Mouse (Mus musculus) kidney, adult 2 months (tissue): ENCODE data around the gene Elfn1. TPM values are rescaled to one million over a fixed set of nuclear protein-coding genes. Genes with fewer than 3 reads are reported as not detected.

Source experiments
- DNase-seq: peaks from one replicate; pipeline ENCODE4 v3.0.0; 2021
- H3K27ac ChIP-seq: fragments of 200-500 bp; 2 replicates; pipeline ENCODE4 v1.5.1; 2012; ENCODE audit warnings: low read depth, low read length, control low read depth, inconsistent platforms; ENCODE audit not compliant: insufficient read depth
- H3K27me3 ChIP-seq: fragments of 200-500 bp; replicated peaks from 2 replicates; pipeline ENCODE4 v1.6.1; 2012; ENCODE audit warnings: mild to moderate bottlenecking, moderate library complexity, low read length, inconsistent platforms; ENCODE audit not compliant: control insufficient read depth, insufficient read depth
- H3K36me3 ChIP-seq: fragments of 200-500 bp; 2 replicates; pipeline ENCODE4 v1.6.1; 2012; ENCODE audit warnings: mild to moderate bottlenecking, moderate library complexity, low read length, inconsistent platforms; ENCODE audit not compliant: control insufficient read depth, insufficient read depth
- H3K4me1 ChIP-seq: fragments of 200-500 bp; 2 replicates; pipeline ENCODE4 v1.6.1; 2011; ENCODE audit warnings: low read length; ENCODE audit not compliant: control insufficient read depth, insufficient read depth
- H3K4me3 ChIP-seq: fragments of 200-500 bp; 2 replicates; pipeline ENCODE4 v1.5.1; 2011; ENCODE audit warnings: mild to moderate bottlenecking, low read depth, low read length, control low read depth; ENCODE audit not compliant: insufficient read depth
- CTCF ChIP-seq: fragments of 200-500 bp; conservative IDR thresholded peaks from 2 replicates; pipeline ENCODE4 v1.5.1; 2011; ENCODE audit warnings: low read depth, mild to moderate bottlenecking, control low read depth, low read length, moderate library complexity, mixed read lengths; ENCODE audit not compliant: insufficient read depth, insufficient read length
- POLR2A ChIP-seq: fragments of 200-500 bp; IDR thresholded peaks from one replicate; pipeline ENCODE4 v1.6.1; 2011; ENCODE audit warnings: low read depth, low read length, control low read depth
- WGBS: fragments of 180-500 bp; shearing (Covaris S2); methylation state at CpG from one replicate; pipeline ENCODE4 v1.1.7; 2018; 5-methylcytosine and 5-hydroxymethylcytosine counted together
- polyA plus RNA-seq: library from polyadenylated mRNA; depleted of rRNA; stranded (reverse); fragments of >200 nt; gene quantifications from 2 replicates; pipeline ENCODE4 v1.2.3, GENCODE M21; 2012

Elfn1 gene
- polyA plus RNA-seq, 1 experiment: 10.3 TPM

DNA sequence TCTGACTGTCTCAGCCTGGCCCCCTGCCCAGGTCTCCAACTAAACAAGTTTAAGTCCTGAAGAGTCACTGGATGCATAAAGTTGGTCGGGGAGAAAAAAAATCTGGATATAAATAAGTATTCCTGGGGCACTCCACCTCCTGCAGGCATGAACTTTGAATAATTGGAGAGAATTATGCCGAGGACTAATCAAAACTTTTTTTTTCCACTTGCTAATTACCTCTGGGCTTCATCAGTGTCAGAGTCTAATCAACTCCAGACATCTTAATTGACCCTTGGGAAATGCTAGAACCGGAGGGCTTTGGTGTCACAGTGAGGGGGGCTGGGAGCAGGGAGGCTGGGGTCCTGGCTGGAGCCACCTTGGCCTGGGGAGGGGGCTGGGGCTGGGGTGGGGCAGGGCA, 19.1 kb upstream of the Elfn1 start:
- no peaks in the 10 kb centered on the region for H3K27me3 ChIP-seq
- no peak for DNase-seq
- no peaks in the 10 kb centered on the region for H3K4me1 ChIP-seq
- no peak overlapping the region for H3K27ac ChIP-seq
- no peaks in the 10 kb centered on the region for H3K36me3 ChIP-seq
- WGBS: 25% methylated on average over 3 of the region's 3 CpGs
- no peak overlapping the region for H3K4me3 ChIP-seq
- no peak for TF ChIP-seq CTCF
- no peak for TF ChIP-seq POLR2A

DNA sequence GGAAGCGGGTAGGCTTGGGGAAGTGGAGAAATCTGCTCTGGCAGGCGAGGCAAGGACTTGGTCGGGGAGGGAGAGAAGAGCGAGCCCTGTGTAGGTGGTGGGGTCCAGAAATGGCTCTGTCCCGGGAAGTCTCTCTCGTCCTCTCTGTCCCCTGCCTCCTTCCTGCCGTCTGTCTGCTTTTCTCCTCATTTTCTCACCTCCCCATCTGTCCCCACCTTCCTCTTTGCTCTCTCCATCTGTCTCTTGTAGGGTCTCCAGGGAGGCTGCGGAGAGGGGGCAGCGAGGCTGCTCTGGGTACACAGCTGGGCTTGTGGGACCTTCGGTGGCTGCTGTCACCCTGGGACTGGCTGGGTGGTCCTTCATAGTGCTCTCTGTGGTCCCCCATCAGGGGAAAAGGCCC, 18.4 kb upstream of the Elfn1 start:
- Histone ChIP-seq H3K27ac (no peak overlapping the region), H3K36me3 (no peaks in the 10 kb centered on the region), H3K4me3 (no peak overlapping the region), H3K27me3 (no peaks in the 10 kb centered on the region), H3K4me1 (no peaks in the 10 kb centered on the region)
- TF ChIP-seq POLR2A (no peak), CTCF (no peak)
- no peak for DNase-seq
- WGBS: 47% methylated on average over 10 of the region's 10 CpGs

DNA sequence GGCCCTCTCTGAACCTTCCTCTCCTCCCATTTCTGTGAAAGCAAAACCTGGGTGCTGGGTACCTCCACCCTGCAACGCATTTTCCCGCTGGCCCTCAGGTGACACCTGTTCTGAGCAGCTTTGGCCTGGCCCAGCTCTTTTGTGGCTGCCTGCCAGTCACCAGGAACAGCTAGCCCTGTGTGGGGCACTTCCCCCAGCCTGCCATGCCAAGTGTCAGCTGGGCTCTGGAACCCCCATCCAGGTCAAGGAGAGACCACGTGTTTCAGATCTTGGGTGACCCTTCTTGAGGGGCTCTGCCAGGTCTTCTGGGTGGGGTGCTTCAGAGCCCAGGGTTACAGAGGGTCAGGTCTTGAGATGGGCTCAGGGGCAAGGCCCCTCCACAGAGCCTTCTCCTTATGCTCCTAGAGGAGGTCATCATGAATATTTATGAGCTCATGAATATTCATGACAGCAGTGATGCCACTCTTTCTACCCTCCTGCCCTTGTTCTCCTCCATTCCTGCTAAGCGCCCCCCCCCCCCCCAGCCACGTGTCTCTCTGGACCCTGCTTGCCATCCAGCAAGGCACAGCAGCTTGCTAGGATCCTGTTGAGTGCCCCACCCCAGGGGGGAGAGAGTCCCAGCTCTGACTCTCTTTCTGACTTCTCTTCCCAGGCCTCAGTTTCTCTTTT, 15.3 kb upstream of the Elfn1 start:
- no peaks in the 10 kb centered on the region for H3K36me3 ChIP-seq
- H3K27ac ChIP-seq: 0 out of 2 replicates have a peak overlapping the region, but pooled peaks have one; percentile 43
- no peak for TF ChIP-seq CTCF
- no peak for TF ChIP-seq POLR2A
- peak; percentile 82 for DNase-seq
- H3K4me3 ChIP-seq: no peak overlapping the region
- WGBS: 39% methylated on average over 5 of the region's 5 CpGs
- no peaks in the 10 kb centered on the region for H3K4me1 ChIP-seq
- H3K27me3 ChIP-seq: no peaks in the 10 kb centered on the region

DNA sequence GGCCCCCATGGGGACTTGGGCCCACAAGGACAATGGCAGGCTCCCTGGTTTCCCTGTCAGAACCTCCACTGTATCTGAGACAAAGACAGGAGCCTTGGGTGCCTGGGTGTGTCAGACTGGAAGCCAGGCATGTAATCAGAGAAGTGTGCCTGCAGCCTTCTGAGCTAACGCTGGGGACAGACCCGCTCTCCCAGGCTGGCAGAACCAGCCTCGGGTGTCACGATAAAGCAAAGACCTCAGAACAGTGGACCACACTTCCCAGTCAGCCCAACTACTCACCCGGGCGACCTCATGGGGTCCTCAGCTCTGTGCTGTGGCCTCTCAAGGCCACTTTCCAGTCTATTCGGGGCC, 14.8 kb upstream of the Elfn1 start:
- H3K4me3 ChIP-seq: no peak overlapping the region
- DNase-seq: peak; percentile 10
- 33% methylated on average over 7 of the region's 7 CpGs for WGBS
- H3K27me3 ChIP-seq: no peaks in the 10 kb centered on the region
- no peaks in the 10 kb centered on the region for H3K36me3 ChIP-seq
- TF ChIP-seq POLR2A (no peak), CTCF (no peak)
- H3K4me1 ChIP-seq: no peaks in the 10 kb centered on the region
- no peak overlapping the region for H3K27ac ChIP-seq

DNA sequence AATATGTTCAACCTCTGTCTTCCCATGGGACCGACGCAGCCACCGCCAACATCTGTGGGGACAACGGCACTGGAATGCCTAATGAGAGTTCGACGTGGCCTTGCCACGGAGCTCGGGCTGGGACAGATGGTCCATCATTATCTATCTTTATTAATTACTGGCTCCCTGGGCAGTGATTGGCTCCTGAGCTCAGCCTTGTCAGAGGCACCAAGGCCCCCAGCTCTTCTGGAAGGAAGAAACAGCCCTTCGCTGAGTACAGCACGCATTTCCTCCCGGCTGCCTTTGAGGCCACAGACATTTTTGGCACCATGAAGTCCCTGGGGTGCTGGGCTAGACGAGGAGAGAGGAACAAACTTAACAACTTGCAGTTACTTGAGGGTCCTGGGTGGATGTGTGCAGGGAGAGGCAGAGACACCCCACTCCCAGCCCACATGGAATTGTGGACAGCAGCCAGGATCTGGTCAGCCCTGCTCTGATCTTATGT, 13.7 kb upstream of the Elfn1 start:
- H3K4me3 ChIP-seq: no peak overlapping the region
- H3K27ac ChIP-seq: peak overlapping the region; percentile 46; the same call in 1 of the 2 replicates
- TF ChIP-seq CTCF (no peak), POLR2A (no peak)
- peak; percentile 46 for DNase-seq
- H3K27me3 ChIP-seq: no peaks in the 10 kb centered on the region
- 68% methylated on average over 12 of the region's 12 CpGs for whole genome bisulfite sequencing
- no peaks in the 10 kb centered on the region for H3K4me1 ChIP-seq
- H3K36me3 ChIP-seq: no peaks in the 10 kb centered on the region

DNA sequence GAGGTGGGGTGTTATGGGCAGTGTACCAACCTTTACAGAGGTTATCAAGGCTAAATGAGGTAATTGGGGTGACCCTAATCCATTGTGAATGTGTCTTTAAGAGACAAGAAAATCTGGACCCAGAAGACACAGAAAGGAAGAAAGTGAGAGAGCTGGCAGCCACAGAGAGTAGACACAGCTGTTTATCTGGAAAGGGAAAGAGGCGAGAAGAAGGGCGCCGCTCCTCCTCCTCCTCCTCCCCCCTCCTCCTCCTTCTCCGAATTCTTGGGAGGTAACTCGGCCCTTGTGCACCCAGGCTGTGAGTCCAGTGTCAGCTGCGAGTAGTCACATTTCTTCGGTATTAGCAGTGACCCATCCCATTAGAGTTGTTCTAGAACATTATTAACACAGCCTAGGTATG, 8.7 kb upstream of the Elfn1 start:
- Histone ChIP-seq H3K36me3 (no peaks in the 10 kb centered on the region), H3K4me1 (no peaks in the 10 kb centered on the region), H3K27me3 (no peaks in the 10 kb centered on the region), H3K4me3 (no peak overlapping the region), H3K27ac (no peak overlapping the region)
- no peak for DNase-seq
- TF ChIP-seq CTCF: no peak
- TF ChIP-seq POLR2A: no peak
- 15% methylated on average over 7 of the region's 7 CpGs for WGBS

DNA sequence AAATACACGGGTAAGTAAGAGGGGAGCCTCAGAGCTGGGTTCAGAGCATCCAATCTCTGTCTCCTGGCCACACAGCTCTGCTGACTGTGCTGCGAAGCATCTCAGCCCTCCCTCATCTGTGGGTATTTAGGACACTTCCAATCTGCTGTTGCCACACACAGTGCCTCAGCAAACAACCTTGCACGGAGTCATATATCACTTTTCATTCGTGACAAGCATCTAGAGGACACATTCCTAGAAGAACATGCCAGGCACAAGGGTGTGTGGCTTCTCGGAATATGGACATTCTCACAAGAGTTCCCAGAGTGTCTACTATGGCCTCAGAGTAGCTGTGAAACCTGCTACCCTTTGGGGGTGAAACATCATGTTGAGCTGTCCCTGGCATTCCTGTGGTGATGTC, 2.6 kb upstream of the Elfn1 start:
- DNase-seq: no peak
- WGBS: 74% methylated on average over 5 of the region's 5 CpGs
- Histone ChIP-seq H3K27me3 (peaks cover 2% of the 10 kb centered on the region; the same call in 1 of the 2 replicates), H3K4me1 (0 out of 2 replicates have a peak, but pooled peaks cover 8% of the 10 kb centered on the region), H3K4me3 (no peak overlapping the region), H3K27ac (no peak overlapping the region), H3K36me3 (no peaks in the 10 kb centered on the region)
- no peak for TF ChIP-seq POLR2A
- no peak for TF ChIP-seq CTCF
